Comparison of ENCODE assay signal across 8 mouse cellular contexts in the genomic region with DNA sequence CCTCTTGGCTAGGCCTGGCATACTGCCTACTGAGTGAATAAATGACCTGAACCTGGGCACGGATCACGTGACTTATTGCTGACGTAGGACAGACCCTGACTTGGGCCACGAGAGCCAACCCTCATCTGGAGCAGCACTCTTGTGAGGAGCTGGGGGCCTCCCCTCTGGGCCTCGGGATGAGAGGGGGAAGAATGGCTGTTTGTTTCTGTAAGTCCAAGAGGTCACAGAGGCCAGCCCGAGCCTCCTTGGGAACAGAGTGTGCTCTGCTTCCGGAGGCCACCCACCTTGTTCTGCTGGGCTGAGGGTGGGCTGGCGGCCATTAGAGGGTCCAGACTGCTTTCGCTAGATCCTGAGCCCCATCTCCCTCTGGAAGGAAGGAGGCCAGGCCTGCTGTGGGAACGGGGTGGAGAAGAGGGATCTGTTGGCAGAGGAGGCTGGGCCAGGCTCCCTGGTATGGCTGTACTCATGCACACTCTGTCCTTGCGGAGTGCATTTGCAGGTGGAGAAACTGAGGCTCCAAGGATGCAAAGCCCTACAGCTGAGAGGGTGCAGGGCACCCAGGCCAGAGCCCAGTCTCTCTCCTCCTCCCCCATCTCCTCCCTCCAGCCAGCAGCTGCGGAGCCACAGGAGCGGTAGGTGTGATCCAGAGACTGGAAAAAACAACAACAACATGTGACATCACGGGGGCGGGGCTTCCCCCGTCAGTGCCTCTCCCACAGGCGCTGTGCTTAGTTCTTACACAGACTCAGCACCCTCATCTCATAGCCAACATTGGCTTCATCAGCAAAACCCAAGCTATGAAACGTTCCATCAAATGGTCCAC. TPM values are rescaled to one million over a fixed set of nuclear protein-coding genes. Genes with fewer than 3 reads are reported as not detected.
DNase-seq lines count a peak whose midpoint lies in the region; ATAC-seq lines count a peak whose summit lies in the region.

No protein-coding gene starts in this region.

- 0 out of 2 replicates have a peak, but pooled peaks cover 7% of the 10 kb centered on the region for H3K27me3 ChIP-seq in forebrain, embryonic 16.5 days (replicated peaks; ENCODE audit: control insufficient read depth, insufficient read depth, low read length)
- no peaks in the 10 kb centered on the region for H3K27me3 ChIP-seq in hindbrain, embryonic 11.5 days (ENCODE audit: control insufficient read depth, insufficient read depth, low read length)
- H3K27me3 ChIP-seq in limb, embryonic 11.5 days (ENCODE audit: control insufficient read depth, insufficient read depth, low read length) = no peaks in the 10 kb centered on the region
- H3K27me3 ChIP-seq in midbrain, embryonic 15.5 days (replicated peaks) = no peaks in the 10 kb centered on the region

- DNase-seq in urinary bladder, postnatal 14 days (ENCODE audit: low spot score) = peak; percentile 41
- no peak for DNase-seq in urinary bladder, postnatal 25 days (ENCODE audit: low spot score)
- peak; percentile 52 for DNase-seq in hindbrain, embryonic 11.5 days (ENCODE audit: low spot score)
- peak; percentile 73 for DNase-seq in limb, embryonic 11.5 days (ENCODE audit: low spot score)
- no peak for DNase-seq in spleen, postnatal 4 days (ENCODE audit: low spot score in 2 of 2)
- DNase-seq in MN1 (ENCODE audit: low spot score) = no peak

- no peak overlapping the region for H3K4me3 ChIP-seq in forebrain, embryonic 16.5 days (replicated peaks; ENCODE audit: low read length)
- H3K4me3 ChIP-seq in hindbrain, embryonic 11.5 days (ENCODE audit: low read depth, low read length) = no peak overlapping the region
- no peak overlapping the region for H3K4me3 ChIP-seq in limb, embryonic 11.5 days (ENCODE audit: low read depth, low read length)
- H3K4me3 ChIP-seq in midbrain, embryonic 15.5 days = no peak overlapping the region

- peak; percentile 45 for ATAC-seq in forebrain, embryonic 16.5 days
- peak; percentile 64 for ATAC-seq in hindbrain, embryonic 11.5 days (ENCODE audit: low FRiP score)
- peak; percentile 60 for ATAC-seq in limb, embryonic 11.5 days (ENCODE audit: insufficient number of reproducible peaks, low FRiP score, low TSS enrichment, low read depth)
- ATAC-seq in midbrain, embryonic 15.5 days (replicated peaks) = peak; percentile 34

- H3K4me1 ChIP-seq in forebrain, embryonic 16.5 days (replicated peaks; ENCODE audit: control insufficient read depth, insufficient read depth, low read length) = peaks cover 10% of the 10 kb centered on the region
- peaks cover 5% of the 10 kb centered on the region; the same call in 1 of the 2 replicates for H3K4me1 ChIP-seq in hindbrain, embryonic 11.5 days (replicated peaks; ENCODE audit: control insufficient read depth, insufficient read depth, low read length)
- H3K4me1 ChIP-seq in limb, embryonic 11.5 days (ENCODE audit: control insufficient read depth, insufficient read depth, low read length) = peaks cover 12% of the 10 kb centered on the region
- peaks cover 10% of the 10 kb centered on the region for H3K4me1 ChIP-seq in midbrain, embryonic 15.5 days

- 12% methylated on average over 18 of the region's 18 CpGs for WGBS in forebrain, embryonic 16.5 days
- WGBS in hindbrain, embryonic 11.5 days = 9% methylated on average over 18 of the region's 18 CpGs
- WGBS in limb, embryonic 11.5 days = 10% methylated on average over 18 of the region's 18 CpGs
- 11% methylated on average over 18 of the region's 18 CpGs for WGBS in midbrain, embryonic 15.5 days

- H3K9me3 ChIP-seq in forebrain, embryonic 16.5 days (ENCODE audit: control insufficient read depth, low read length) = no peaks in the 10 kb centered on the region
- H3K9me3 ChIP-seq in hindbrain, embryonic 11.5 days (ENCODE audit: control insufficient read depth, low read length) = no peaks in the 10 kb centered on the region
- H3K9me3 ChIP-seq in limb, embryonic 11.5 days (ENCODE audit: control insufficient read depth, low read length) = no peaks in the 10 kb centered on the region
- H3K9me3 ChIP-seq in midbrain, embryonic 15.5 days = no peaks in the 10 kb centered on the region

- H3K4me2 ChIP-seq in forebrain, embryonic 16.5 days (ENCODE audit: low read length) = no peak overlapping the region
- H3K4me2 ChIP-seq in hindbrain, embryonic 11.5 days (replicated peaks; ENCODE audit: low read depth, low read length) = no peak overlapping the region
- H3K4me2 ChIP-seq in limb, embryonic 11.5 days (ENCODE audit: low read depth, severe bottlenecking) = peak overlapping the region; percentile 15; the same call in 1 of the 2 replicates
- no peak overlapping the region for H3K4me2 ChIP-seq in midbrain, embryonic 15.5 days

- H3K36me3 ChIP-seq in forebrain, embryonic 16.5 days (ENCODE audit: control insufficient read depth, insufficient read depth) = peaks cover under 1% of the 10 kb centered on the region
- H3K36me3 ChIP-seq in hindbrain, embryonic 11.5 days (ENCODE audit: control insufficient read depth, insufficient read depth, low read length) = no peaks in the 10 kb centered on the region
- no peaks in the 10 kb centered on the region; the same call in 1 of the 2 replicates for H3K36me3 ChIP-seq in limb, embryonic 11.5 days (ENCODE audit: control insufficient read depth, insufficient read depth, low read length)
- no peaks in the 10 kb centered on the region; the same call in 1 of the 2 replicates for H3K36me3 ChIP-seq in midbrain, embryonic 15.5 days (replicated peaks)

- no peak overlapping the region for H3K9ac ChIP-seq in forebrain, embryonic 16.5 days (replicated peaks; ENCODE audit: low read depth, low read length)
- no peak overlapping the region for H3K9ac ChIP-seq in hindbrain, embryonic 11.5 days (ENCODE audit: low read depth, low read length)
- peak overlapping the region; percentile 40; the same call in 1 of the 2 replicates for H3K9ac ChIP-seq in limb, embryonic 11.5 days (ENCODE audit: low read length)
- no peak overlapping the region for H3K9ac ChIP-seq in midbrain, embryonic 15.5 days

- no peak overlapping the region for H3K27ac ChIP-seq in forebrain, embryonic 16.5 days (ENCODE audit: low read length)
- no peak overlapping the region for H3K27ac ChIP-seq in hindbrain, embryonic 11.5 days (ENCODE audit: low read depth, low read length)
- H3K27ac ChIP-seq in limb, embryonic 11.5 days (replicated peaks; ENCODE audit: low read depth, low read length) = peak overlapping the region; percentile 57; the same call in 1 of the 2 replicates
- no peak overlapping the region for H3K27ac ChIP-seq in midbrain, embryonic 15.5 days

RNA-seq across cellular contexts. Expression of a gene that starts 36.7 kb away (rescaled TPM):
- 89.6 and 113 TPM in 2 replicates for polyA plus RNA-seq in forebrain, embryonic 16.5 days (2015; fragmentation: Nextera tagmentation; extraction: Ambion mirVana)
- 12.0 and 15.2 TPM in 2 replicates for polyA plus RNA-seq in hindbrain, embryonic 11.5 days (2014; fragmentation: Nextera tagmentation; extraction: Ambion mirVana)
- 18.6 and 24.7 TPM in 2 replicates for polyA plus RNA-seq in limb, embryonic 11.5 days (2014; fragmentation: Nextera tagmentation; extraction: Ambion mirVana)
- polyA plus RNA-seq in midbrain, embryonic 15.5 days (2015; fragmentation: Nextera tagmentation; extraction: Ambion mirVana) = 180 and 186 TPM in 2 replicates

Comparison
In these comparisons a context has a peak if more than half of its experiments do, and no peak if none do; other contexts are left out.
1. DNase-seq: peak in urinary bladder, postnatal 14 days (single experiment), hindbrain, embryonic 11.5 days (single experiment) and limb, embryonic 11.5 days (single experiment); none in urinary bladder, postnatal 25 days (single experiment), spleen, postnatal 4 days (0 of 2) and MN1 (single experiment).
2. Peak in every context shown above with its lines, with median percentiles within 50 percentile points of each other: ATAC-seq.